Mouse (Mus musculus) erythroblast, embryonic 14.5 days (primary cell): ENCODE measurements around the gene Tns3. TPM values are rescaled to one million over a fixed set of nuclear protein-coding genes. Genes with fewer than 3 reads are reported as not detected.

ENCODE experiments used
- H3K27me3 ChIP-seq: 2 replicates; pipeline ENCODE4 v1.6.1; 2012; ENCODE audit warnings: inconsistent platforms; ENCODE audit not compliant: control insufficient read depth
- H3K36me3 ChIP-seq: 2 replicates; pipeline ENCODE4 v1.6.1; 2012; ENCODE audit warnings: mild to moderate bottlenecking, inconsistent platforms; ENCODE audit not compliant: control insufficient read depth
- H3K4me1 ChIP-seq: 2 replicates; pipeline ENCODE4 v1.6.1; 2012; ENCODE audit warnings: inconsistent platforms; ENCODE audit not compliant: control insufficient read depth
- H3K4me3 ChIP-seq: replicated peaks from 2 replicates; pipeline ENCODE3; 2012; ENCODE audit warnings: moderate library complexity, mild to moderate bottlenecking, inconsistent platforms
- H3K9me3 ChIP-seq: 2 replicates; pipeline ENCODE4 v1.6.1; 2012; ENCODE audit warnings: low read length, inconsistent platforms, mixed read lengths; ENCODE audit not compliant: control insufficient read depth
- GATA1 ChIP-seq: IDR thresholded peaks from 2 replicates; pipeline ENCODE4 v1.6.1; 2012; ENCODE audit warnings: low read length, inconsistent platforms, mixed read lengths
- TAL1 ChIP-seq: IDR thresholded peaks from 3 replicates; pipeline ENCODE4 v1.6.1; 2012; ENCODE audit warnings: low read length, inconsistent platforms, mixed read lengths
- polyA plus RNA-seq: library from polyadenylated mRNA; stranded (reverse); fragments of >175 nt; gene quantifications from 2 replicates; pipeline ENCODE4 v1.2.3, GENCODE M21; 2012

The Tns3 gene
- polyA plus RNA-seq, 1 experiment, result 0.01 TPM

DNA sequence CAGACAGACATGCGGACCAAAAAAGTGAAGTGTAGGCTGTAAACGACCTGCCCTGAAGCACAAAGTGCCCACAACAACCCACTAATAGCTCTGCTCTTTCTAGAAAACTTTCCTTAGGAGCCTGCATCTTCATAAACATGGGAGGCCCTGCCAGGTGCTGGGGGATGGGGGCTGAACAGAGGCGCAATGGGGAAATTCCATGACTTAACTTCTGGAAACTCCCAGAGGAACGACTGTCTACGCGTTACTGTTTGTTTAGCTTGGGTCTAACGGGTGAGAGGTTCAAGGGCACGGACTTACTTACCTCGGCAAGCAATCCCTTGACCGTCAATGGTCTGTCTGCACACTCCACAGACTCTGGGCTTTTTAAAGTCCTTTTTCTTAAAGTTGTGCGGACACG, 48.9 kb downstream of the Tns3 start:
- no peaks in the 10 kb centered on the region for H3K9me3 ChIP-seq
- H3K4me1 ChIP-seq, result no peaks in the 10 kb centered on the region
- H3K4me3 ChIP-seq, result no peak overlapping the region
- no peaks in the 10 kb centered on the region; the same call in 1 of the 2 replicates for H3K36me3 ChIP-seq
- no peaks in the 10 kb centered on the region for H3K27me3 ChIP-seq
- no peak for TF ChIP-seq GATA1
- TF ChIP-seq TAL1, result no peak

DNA sequence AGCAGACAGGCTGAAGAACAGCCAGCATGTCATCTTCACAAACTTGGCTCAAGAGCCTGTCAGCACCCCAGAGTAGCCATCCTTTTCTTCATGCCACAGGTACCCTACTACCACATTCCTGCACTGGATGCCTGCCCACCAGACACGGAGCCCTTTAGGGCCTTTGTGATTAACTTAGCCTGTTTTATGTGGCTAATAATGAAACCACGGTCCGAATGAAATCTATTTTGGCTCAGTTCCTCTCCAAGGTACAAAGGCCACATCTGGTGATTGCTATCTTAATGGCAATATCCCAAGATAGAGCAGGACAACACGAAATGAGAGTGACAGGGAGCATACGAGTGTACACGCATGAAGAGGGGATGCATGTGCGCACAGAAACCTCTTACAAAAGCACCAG, 53.9 kb downstream of the Tns3 start:
- Histone ChIP-seq H3K4me3 (no peak overlapping the region), H3K36me3 (no peaks in the 10 kb centered on the region; the same call in 1 of the 2 replicates), H3K27me3 (no peaks in the 10 kb centered on the region), H3K9me3 (no peaks in the 10 kb centered on the region), H3K4me1 (no peaks in the 10 kb centered on the region)
- no peak for TF ChIP-seq TAL1
- no peak for TF ChIP-seq GATA1

DNA sequence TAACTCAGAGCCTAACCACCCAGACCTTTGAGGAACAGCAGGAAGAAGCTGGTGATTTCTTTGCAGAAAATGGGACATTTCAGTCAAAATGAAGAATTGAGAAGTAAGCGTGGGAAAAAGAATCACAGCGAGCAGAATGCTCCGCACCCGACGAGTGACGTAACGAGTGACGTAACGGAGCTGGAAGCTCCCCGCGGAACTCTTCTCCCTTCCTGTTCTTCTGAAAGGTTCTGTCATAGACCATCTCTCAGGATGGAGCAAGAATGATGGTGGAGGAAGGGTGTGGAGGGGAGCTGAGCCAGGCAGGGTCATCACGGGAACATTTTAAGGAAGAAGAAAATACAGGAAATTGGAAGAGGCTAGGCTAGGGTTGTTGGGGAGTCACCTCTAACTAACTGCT, 54.5 kb downstream of the Tns3 start:
- Histone ChIP-seq H3K4me1 (no peaks in the 10 kb centered on the region), H3K27me3 (no peaks in the 10 kb centered on the region), H3K36me3 (no peaks in the 10 kb centered on the region; the same call in 1 of the 2 replicates), H3K9me3 (no peaks in the 10 kb centered on the region), H3K4me3 (no peak overlapping the region)
- TF ChIP-seq TAL1 (no peak), GATA1 (no peak)

DNA sequence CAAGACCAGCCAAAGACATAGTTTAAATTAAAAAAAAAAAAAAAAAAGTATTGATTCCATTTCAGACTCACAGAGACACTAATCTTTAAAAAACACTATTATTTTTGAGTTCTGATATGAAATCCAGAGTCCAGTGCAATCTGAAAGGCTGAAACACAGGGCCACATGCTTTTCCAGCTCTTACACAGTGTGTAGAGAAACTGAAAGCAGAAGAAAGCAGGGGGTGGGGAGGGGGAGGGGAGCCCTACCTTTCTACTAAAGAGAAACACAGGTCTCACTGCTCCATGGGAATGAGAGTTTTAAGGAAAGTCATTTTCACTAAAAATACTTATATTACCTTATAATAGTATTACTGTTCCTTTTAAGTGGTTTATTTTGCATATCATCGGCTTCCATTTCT, 57.2 kb downstream of the Tns3 start:
- no peak for TF ChIP-seq TAL1
- H3K27me3 ChIP-seq, result no peaks in the 10 kb centered on the region
- no peaks in the 10 kb centered on the region for H3K4me1 ChIP-seq
- H3K36me3 ChIP-seq, result no peaks in the 10 kb centered on the region; the same call in 1 of the 2 replicates
- H3K9me3 ChIP-seq, result no peaks in the 10 kb centered on the region
- H3K4me3 ChIP-seq, result no peak overlapping the region

DNA sequence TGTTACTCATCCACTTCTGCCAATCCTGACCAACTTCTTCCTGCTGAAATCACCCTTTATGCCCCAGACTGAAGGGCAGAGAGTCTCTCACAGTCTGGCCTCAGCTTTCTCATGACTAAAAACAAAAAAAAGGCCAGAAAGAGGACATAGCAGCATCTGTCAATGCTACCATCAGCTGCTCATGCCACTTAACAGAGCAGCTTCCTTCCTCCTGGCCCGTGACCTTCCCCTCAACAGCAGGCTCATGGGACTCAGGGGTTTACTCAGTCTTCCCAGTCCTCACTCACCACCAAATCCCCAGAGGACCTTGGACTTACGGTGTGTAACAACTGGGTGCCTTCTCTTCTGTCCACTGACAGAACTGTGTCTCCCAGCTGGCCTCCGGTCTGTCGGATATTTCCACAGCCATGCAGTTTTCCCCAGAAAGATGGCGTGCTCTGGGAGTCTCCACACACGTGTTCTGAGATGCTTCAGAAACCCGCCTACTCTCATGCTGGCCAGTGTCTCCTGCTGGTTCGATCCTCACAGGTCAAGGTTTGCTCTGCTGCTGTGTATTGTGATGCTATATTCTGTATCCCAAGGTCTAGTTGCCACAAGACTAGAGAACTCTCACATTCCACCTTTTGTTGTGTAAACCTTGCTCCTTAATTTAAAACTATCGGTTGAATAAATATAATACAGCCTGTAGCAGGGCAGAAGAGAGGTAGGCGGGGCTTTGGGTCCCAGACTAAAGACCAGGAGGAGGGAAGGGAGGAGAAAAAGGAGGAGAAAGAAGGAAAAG, 59.4 kb downstream of the Tns3 start:
- Histone ChIP-seq H3K27me3 (no peaks in the 10 kb centered on the region), H3K9me3 (no peaks in the 10 kb centered on the region), H3K4me3 (no peak overlapping the region), H3K36me3 (no peaks in the 10 kb centered on the region), H3K4me1 (no peaks in the 10 kb centered on the region)
- no peak for TF ChIP-seq TAL1
- no peak for TF ChIP-seq GATA1

DNA sequence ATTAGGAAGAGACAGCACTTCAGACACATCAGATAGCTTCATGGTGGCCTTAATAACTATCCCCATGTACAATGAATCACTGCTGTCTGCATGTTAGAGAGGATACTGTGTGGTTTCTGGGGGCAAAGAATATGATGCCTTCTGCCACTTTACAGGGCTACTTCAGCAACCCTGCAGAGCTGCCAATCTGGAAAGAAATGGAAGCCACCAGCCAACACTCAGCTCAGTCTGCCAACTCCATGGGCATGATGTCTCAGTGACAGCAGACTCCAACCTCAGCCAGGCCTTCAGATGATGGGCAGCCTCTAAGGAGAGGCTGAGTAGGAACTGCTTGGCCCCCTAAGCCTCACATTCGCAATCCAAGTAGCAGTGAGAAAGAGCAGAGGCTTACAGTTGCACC, 61.7 kb downstream of the Tns3 start:
- H3K36me3 ChIP-seq, result no peaks in the 10 kb centered on the region; the same call in 1 of the 2 replicates
- H3K9me3 ChIP-seq, result no peaks in the 10 kb centered on the region
- H3K27me3 ChIP-seq, result no peaks in the 10 kb centered on the region
- TF ChIP-seq TAL1 (no peak), GATA1 (no peak)
- H3K4me1 ChIP-seq, result no peaks in the 10 kb centered on the region
- no peak overlapping the region for H3K4me3 ChIP-seq

DNA sequence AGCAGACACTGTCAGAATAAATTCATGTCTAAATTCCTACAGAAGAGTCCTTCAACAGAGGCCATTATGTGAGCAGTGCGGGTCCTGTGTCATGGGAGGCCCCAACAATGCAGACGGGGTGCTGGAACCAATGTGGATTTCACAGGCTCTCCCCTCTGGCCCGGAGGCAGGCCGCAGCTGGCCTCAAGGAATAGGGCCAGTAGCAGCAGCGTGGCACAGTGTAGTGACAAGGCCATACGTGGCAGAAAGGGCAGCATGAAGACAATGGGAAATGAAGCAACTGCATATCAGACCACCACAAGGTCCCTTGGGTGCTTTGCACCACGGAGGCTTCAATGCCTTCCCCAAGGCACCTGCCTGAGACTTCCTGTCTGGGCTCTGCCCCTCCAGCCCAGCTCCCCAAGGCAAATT, 62.9 kb downstream of the Tns3 start:
- Histone ChIP-seq H3K4me1 (no peaks in the 10 kb centered on the region), H3K9me3 (no peaks in the 10 kb centered on the region), H3K27me3 (no peaks in the 10 kb centered on the region), H3K4me3 (no peak overlapping the region), H3K36me3 (no peaks in the 10 kb centered on the region; the same call in 1 of the 2 replicates)
- TF ChIP-seq TAL1, result no peak
- no peak for TF ChIP-seq GATA1

DNA sequence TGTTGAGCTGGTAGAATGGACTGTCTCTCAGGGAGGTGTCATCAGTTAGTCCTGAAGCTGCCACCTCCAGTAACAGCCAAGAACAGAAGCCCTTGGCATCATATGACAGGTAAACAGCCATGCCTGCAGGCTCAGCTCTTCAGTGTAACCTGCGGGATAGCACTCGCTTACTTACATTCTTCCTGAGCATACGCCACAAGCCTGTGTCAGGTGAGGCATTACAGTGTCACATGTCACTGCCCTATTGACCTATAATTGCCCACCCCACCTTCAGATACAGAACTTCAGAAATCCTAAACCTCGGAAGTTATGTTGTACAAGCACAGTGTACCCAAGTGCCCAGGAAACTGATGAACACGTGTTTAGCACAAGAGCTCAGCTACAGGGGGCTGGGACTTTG, 68.7 kb downstream of the Tns3 start:
- Histone ChIP-seq H3K27me3 (no peaks in the 10 kb centered on the region), H3K4me3 (no peak overlapping the region), H3K4me1 (no peaks in the 10 kb centered on the region), H3K9me3 (no peaks in the 10 kb centered on the region), H3K36me3 (no peaks in the 10 kb centered on the region; the same call in 1 of the 2 replicates)
- TF ChIP-seq TAL1 (no peak), GATA1 (no peak)

DNA sequence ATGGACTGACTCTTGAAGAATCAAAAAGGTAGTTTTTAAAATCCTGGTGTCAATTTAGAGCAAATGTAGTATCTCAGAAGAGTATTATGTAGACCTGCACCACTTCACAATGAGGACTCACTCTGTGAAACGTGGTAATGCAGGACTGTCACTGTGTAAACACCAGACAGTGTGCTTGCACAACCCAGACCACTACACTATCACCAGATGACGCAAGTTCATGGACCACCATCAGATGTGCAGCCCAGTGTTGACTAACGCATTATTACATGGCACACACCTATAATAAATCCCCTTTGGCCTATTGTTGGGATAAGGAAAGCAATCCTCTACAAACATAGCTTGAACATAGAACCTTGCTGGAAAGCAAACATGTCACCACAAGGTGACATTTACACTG, 71.2 kb downstream of the Tns3 start:
- no peaks in the 10 kb centered on the region for H3K36me3 ChIP-seq
- TF ChIP-seq TAL1 (no peak), GATA1 (no peak)
- H3K4me3 ChIP-seq, result no peak overlapping the region
- H3K4me1 ChIP-seq, result no peaks in the 10 kb centered on the region
- no peaks in the 10 kb centered on the region for H3K27me3 ChIP-seq
- no peaks in the 10 kb centered on the region for H3K9me3 ChIP-seq

DNA sequence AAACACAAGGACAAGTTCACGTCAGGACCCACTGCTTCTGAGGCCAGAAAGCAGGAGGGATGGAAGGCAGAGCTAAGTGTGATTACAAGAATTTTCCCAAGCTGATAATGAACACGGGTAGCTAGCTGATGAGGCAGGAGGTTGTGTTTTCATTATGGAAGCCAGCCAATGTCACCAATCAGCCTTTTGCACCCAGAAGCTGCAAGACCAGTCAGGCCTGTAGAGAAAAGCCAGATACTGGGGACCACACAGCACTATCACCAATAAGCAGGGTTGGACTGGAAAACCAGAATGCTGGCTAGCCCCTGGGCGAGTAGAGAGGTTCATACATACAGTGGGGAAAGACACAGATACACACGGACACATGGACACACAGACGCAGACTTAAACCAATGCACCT, 73.1 kb downstream of the Tns3 start:
- Histone ChIP-seq H3K9me3 (no peaks in the 10 kb centered on the region), H3K4me3 (no peak overlapping the region), H3K27me3 (no peaks in the 10 kb centered on the region), H3K36me3 (no peaks in the 10 kb centered on the region), H3K4me1 (no peaks in the 10 kb centered on the region)
- TF ChIP-seq TAL1, result no peak
- TF ChIP-seq GATA1, result no peak
